Mouse (Mus musculus): ENCODE results near the gene Nelfb. TPM values are rescaled to one million over a fixed set of nuclear protein-coding genes. Genes with fewer than 3 reads are reported as not detected.
A peak's percentile ranks its signal among the peaks of the same experiment; 100 is the strongest.
"Not testable (repeated sequence)": the region's sequence is repeated elsewhere in the genome, so short reads cannot be mapped to it uniquely, and the experiment has no call there.

Nelfb gene
- total RNA-seq (2021): 10 to 100 TPM; 62.1 to 68.6 TPM
- long read RNA-seq, experiment 1, transcript Nelfb-201 (13 exons, 2,637 nt): major isoform, 123 of 167 reads
- long read RNA-seq, experiment 1, partial matches to known transcripts: 10 of 167 reads
- long read RNA-seq, experiment 1, other reads (novel, unspliced or antisense): 27 of 167 reads
- long read RNA-seq, experiment 2, transcript Nelfb-201 (13 exons, 2,637 nt): major isoform, 75 of 95 reads
- long read RNA-seq, experiment 2, partial matches to known transcripts: 2 of 95 reads
- long read RNA-seq, experiment 2, other reads (novel, unspliced or antisense): 14 of 95 reads

DNA sequence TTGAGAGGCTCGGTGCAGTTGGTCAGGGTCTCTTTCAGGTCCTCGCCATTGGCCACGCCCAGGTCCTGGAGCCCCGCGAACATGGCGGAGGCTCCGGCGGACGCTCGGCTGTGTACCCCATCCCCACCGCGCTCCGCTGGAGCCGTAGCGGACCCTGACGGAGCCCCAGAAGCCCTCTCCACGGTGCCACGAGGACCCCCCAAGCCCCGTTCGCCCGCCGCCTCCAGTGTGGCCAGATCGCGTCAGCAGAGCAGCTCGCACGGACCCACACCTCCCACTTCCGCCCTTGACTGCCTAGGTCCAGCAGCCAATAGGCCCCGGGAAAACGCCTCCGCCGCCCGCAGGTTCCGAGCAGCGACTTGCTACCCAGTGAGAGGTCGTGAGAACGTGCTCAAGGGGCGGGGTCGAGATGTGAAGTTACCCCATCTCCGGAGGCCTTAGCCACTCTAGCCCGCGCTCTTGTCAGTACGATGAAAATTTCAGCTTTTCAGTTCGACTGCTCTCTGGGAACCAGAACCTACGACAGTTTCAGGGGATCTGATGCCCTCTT lies at the start of gene Nelfb:
Gene Nelfb, minus strand, starts transcription at position 369 of the 550 bp plus-strand sequence.
- peak; percentile 76 to 88 for DNase-seq (ENCODE audit: low spot score in 2 of 2)

DNA sequence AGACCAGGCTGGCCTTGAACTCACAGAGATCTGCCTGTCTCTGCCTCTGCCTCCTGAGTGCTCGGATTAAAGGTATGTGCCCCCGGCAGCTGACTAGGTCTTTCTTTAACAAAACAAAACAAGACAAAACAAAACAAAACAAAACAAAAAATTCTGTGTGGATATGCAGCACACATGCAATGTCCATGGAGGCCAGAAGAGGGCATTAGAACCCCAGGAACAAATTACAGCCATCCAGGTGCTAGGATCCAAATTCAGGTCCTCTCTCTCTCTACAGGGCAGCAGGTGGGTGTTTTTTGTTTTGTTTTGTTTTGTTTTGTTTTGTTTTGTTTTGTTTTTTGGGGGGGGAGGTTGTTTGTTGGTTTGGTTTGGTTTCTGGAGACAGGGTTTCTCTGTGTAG lies 47.6 kb upstream of the Nelfb start:
- no peak for DNase-seq (ENCODE audit: low spot score in 2 of 2)

DNA sequence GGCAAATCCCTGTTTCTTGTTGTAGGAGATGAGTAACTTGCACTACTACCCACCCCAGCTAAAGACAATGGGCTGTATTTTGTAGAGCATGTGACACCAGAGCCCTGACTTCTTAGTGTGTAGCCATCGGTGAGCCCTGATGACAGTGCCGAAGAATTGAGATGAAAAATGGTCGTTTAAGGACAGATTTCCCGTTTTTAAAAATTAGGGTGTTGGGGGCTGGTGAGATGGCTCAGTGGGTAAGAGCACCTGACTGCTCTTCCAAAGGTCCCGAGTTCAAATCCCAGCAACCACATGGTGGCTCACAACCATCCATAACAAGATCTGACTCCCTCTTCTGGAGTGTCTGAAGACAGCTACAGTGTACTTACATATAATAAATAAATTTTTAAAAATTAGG lies 46.0 kb upstream of the Nelfb start:
- not testable (repeated sequence) for DNase-seq (ENCODE audit: low spot score in 2 of 2)

DNA sequence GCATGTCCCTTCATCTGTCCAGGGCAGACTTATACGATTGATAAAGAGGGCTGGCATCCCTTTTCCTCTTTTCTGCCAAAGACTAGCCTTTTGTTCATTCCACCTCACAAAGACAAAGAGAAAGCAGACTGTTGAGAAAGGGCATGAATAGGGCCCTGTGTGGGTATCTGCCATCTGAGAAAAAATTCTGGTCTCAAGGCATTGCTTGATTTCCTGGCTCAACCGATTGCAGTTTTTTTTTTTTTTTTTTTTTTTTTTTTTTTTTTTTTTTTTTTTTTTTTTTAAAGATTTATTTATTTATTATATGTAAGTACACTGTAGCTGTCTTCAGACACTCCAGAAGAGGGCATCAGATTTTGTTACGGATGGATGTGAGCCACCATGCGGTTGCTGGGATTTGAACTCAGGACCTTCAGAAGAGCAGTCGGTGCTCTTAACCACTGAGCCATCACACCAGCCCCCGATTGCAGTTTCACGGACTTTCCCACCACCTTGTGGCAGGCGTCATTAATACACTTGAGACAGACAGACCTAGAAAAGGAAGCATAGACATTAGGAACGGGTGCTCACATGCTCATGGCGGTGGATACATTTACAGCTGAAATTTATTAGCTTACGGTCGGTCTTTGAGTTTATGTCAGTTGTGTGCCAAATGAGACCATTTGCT lies 45.3 kb upstream of the Nelfb start:
- DNase-seq (ENCODE audit: low spot score in 2 of 2): not testable (repeated sequence)

DNA sequence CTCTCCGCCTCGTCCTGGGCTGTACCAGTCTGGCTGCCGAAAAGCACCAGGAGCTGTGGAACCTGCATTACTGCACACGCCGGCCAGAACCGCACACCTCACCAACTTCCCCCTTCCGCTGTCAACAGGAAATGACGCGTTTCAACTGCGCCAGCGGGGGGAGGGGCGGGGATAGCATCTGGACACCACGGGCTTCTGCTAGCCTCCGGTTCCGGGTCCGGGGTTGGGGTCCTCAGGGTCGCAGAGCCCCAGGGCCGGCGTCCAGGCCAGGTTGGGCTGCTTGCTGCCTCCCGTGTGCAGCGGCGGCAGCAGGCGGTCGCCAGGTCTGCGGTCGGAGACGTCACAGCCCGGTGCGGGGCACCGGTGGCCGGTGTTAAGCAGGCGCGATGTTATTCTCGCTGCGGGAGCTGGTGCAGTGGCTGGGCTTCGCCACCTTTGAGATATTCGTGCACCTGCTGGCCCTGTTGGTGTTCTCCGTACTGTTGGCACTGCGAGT lies 44.0 kb upstream of the Nelfb start, which contains the start of gene Tmem203:
Gene Tmem203, plus strand, starts transcription at position 156 of the 496 bp plus-strand sequence.
- peak; percentile 89 for DNase-seq (ENCODE audit: low spot score in 2 of 2)

DNA sequence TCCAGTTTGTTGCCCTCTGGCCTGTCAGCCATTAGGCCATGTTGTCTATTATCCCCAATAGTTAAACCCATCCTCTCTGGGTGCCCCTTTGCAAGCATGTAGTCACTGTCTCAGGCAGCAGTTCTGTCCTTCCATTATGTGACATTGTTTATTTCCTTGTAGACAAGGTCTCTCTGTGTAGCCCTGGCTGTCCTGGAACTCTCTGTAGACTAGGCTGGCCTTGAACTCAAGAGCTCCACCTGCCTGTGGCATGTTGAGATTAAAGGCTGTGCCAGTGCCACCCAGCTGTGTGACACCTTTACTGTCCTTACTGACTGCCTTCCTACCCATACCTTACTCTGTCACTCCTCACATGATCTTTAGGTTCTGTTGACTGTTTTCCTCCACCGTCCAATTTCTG lies 41.0 kb upstream of the Nelfb start:
- DNase-seq (ENCODE audit: low spot score in 2 of 2): no peak

DNA sequence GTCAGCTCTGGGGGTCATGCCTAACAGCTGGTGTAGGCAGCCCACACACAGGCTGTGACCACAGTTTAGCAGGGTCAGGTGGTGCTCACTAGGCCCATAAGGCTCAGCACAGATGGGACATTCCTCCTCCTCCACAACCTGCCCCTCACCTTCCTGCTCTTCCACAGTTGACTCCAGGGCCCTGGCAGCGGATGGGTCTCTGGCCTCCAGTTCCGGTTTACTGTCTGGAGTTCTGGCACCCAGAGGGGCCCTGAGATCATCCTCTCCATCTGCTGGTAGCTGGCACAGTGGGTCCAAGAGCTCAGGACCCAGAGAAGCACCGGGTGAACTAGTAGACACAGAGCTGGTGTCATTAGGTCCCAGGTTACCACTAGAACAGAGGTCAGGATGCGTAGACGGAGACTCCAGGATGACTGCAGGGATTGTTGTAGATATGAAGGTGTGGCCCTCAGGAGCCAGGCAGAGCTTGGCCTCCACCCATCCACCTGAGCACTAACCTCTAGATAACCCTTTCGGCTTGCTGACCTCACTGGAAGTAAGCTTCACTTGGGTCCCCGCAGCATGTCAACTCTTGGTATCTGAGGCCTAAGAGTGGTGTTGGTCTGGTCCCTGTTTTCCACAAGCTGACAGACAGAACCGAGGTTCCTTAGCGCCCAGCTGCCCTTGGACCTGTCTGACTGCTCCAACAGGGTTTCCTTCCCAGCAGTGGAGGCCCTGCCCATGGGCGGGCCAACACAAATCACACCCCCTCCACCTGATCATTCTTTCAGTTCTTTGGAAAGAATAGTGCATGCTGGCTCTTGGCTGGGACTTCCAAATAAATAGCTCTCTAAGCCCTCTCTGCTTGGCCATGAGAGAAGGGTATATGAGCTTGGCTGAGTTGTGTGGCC lies 35.1 kb upstream of the Nelfb start, which contains the start of gene AL732309.1:
Gene AL732309.1, minus strand, starts transcription at position 681 of the 890 bp plus-strand sequence.
- no peak for DNase-seq (ENCODE audit: low spot score in 2 of 2)

DNA sequence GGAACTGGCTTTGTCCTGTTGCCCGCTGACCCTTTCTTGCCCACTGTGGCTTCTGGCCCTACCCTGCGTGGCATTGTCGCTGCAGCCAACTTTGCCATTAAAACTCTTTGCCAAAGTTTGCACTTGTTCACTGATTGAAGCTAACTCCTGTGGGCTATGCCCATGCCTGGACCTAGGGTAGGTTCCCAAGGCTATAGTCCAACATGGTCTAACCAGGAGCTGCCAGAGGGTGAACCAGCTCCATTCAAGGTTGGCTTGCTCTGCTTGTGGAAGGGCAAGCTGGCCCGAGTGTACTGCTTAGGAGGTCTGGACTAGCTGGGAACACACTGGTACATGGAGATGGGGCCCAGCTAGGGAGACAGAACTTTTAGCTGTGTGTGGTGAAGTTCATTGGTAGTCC lies 32.9 kb upstream of the Nelfb start:
- no peak for DNase-seq (ENCODE audit: low spot score in 2 of 2)

DNA sequence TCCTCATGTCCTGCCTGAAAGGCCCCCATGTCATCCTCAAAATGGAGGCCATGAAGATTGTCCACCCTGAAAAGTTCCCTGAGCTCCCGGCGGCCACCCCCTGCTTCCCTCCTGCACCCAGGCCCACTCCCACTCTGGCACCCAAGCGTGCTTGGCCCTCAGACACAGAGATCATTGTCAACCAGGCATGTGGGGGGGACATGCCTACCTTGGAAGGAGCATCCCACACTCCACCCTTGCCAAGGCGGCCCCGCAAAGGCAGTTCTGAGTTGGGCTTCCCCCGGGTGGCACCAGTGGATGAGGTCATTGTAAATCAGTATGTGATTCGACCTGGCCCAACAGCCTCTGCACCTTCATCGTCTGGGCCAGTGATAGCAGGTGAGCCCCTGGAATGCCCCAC lies 32.1 kb upstream of the Nelfb start:
- no peak for DNase-seq (ENCODE audit: low spot score in 2 of 2)

DNA sequence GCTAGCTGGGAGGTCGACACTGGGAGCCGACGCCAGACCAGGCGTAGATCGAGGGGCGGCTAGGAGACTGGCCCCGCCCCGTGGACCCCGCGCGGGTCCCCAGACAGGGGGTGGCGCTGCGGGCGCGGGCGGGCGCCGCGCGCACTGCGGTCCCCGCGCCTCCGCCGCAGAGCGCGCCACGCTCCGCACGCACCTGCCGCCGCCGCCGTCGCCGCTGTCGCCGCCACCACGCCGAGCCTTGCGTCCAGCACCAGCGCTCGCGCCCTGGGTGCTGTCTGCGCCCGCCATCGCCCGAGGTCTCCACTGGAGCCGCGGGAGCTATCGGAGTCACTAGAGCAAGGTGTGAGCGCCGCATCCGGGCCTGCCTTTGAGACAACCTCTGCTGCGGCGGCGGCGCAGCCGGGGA lies 30.8 kb upstream of the Nelfb start, which contains the start of the genes Rnf208 and Cysrt1:
Gene Rnf208, plus strand, starts transcription at position 155 of the 406 bp plus-strand sequence.
Gene Cysrt1, minus strand, starts transcription at position 352 of the 406 bp plus-strand sequence.
- DNase-seq (ENCODE audit: low spot score in 2 of 2): peak; percentile 45 to 62

DNA sequence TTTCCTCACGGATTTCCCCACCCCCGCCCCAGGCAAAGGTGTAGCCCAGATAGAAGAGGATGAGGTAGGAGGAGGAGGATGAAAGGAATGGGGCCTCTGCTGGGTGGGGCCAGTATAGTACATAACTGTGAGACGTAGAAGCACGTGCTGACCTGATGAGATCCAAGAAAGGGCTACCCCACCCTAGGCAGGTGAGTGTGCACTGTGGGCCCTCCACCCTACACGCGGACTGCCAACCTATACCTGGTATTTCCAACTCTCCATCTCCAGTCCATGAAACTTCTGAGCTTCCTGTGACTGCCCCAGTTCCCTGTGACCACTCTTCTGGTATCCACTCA lies 30.1 kb upstream of the Nelfb start:
- DNase-seq (ENCODE audit: low spot score in 2 of 2): no peak

DNA sequence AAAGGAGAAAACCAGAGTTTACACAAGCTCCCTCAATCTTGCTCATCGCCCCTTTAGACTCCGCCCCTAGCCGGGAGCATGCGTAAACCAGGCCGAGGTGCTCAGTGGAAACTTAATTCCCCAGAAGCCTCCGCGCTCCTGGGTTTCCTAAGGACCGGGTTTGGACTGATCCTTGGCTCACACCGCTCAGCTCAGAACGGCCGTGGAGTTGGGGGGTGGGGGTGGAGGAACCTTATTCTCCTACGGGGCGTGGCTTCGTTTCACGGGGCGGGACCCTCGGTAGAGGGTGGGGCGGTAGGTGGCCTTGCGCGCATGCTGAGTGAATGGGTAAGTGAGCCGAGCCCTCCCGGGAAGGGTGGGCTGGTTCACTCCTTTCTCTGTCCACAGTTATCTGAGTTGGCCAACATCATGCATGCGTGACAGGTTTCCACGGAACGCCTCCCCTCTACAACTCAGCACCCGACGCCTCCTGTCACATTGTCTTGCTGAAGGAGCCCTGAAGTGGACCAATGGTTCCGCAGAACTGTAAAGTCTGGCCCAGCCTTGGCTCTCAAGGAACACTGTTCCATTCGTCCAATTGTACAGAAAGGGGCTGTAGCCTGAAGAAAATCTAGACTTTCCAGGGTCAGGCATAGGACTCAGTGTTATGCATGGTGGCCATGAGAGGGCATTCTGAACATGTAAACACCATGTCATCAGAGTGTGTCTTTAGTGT lies 29.6 kb upstream of the Nelfb start:
- DNase-seq (ENCODE audit: low spot score in 2 of 2): peak; percentile 69 to 75

DNA sequence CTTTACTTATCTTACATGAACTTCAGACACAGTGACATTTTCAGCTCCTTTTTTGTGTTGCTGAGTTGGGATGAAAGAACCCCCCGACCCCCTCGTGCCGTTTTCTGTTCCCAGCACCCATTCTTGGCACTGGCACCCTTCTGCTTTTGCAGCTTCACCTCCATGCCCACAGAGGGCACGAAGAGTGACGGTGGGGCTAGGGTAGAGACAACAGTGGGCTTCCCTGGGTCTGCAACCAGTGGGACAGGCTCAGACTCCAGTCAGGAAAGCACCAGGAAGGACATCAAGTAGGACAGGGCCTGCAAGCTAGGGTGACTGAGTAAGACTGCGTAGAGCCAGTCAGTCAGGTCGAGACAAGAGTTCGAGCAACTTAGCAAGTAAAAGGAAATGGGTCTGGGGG lies 29.0 kb upstream of the Nelfb start:
- no peak for DNase-seq (ENCODE audit: low spot score in 2 of 2)

DNA sequence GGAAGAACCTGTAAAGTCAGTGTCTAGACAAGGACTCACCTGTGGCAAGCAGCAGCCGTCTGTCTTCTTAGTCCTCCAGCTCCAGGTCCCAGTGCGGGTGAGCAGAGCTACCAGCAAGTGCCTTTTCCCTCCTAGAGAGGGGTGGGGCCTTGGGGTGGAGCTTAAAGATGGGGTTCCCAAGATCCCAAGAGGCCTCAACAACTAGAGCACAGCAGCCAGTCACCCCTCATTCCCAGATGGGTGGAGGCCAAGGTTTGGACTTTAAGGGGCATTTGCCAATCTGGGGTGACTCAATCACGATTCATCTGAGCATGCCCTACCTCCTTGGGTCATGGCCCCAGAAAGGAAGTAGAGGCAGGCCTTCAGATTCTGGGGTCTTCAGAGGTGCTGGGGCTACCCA lies 28.5 kb upstream of the Nelfb start:
- no peak for DNase-seq (ENCODE audit: low spot score in 2 of 2)

DNA sequence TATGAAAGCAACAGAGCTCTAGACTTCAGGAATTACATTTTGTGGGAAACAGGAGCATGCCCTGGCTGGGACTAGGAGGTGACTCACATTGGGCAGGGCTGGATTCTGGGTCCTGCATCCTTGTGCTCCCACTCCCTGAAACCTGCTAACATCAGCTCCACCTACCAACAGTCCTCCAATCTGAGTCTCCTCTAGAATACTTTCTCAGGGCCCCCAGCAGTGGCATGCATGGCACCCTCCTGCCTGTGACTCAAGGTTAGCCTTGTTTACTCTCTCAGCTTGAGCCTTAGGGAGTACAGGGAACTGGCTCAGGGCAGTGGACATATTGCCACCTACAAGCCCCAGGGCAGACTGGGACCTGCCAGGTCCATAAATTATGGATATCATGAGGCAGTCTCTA lies 26.8 kb upstream of the Nelfb start:
- DNase-seq (ENCODE audit: low spot score in 2 of 2): no peak

DNA sequence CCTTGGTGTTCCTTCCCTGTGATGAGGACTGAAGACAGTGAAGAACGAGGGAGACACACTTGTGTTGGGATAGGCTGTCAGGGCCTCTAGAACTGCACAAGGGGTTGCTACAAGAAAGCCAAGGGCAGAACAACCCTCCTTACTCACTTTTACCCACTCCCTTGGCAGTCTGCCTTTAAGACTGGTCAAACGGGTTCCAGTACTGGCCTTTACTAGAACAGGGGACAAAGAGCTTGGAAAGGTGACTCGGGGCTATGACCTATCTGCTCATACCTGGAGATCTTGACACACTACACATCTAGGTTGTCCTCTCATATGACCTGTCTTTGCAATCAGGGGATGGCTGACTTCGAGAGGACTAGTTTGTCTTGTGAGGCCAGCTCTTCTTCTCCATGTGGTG lies 26.2 kb upstream of the Nelfb start:
- no peak for DNase-seq (ENCODE audit: low spot score in 2 of 2)

DNA sequence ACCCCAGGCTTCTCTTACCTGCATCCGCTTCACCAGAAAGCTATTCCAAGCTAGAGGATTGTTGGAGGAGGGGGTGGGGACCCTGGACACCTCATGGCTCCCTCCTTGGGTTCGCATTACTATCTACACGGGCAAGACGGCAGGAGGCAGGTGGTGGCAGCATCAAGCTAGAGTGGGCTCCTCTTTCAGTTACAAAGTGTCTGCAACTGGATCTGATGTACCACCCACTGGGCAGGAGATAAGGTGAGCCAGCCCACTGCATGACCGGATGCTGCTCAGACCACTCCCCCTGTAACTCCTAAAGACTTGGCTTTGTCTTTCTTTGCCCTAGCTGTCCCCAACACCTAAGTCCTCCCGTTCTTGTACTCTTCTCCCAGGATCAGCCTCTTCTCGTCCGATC lies 25.3 kb upstream of the Nelfb start, which contains the start of gene Rnf224:
Gene Rnf224, minus strand, starts transcription at position 174 of the 400 bp plus-strand sequence.
- DNase-seq (ENCODE audit: low spot score in 2 of 2): no peak

DNA sequence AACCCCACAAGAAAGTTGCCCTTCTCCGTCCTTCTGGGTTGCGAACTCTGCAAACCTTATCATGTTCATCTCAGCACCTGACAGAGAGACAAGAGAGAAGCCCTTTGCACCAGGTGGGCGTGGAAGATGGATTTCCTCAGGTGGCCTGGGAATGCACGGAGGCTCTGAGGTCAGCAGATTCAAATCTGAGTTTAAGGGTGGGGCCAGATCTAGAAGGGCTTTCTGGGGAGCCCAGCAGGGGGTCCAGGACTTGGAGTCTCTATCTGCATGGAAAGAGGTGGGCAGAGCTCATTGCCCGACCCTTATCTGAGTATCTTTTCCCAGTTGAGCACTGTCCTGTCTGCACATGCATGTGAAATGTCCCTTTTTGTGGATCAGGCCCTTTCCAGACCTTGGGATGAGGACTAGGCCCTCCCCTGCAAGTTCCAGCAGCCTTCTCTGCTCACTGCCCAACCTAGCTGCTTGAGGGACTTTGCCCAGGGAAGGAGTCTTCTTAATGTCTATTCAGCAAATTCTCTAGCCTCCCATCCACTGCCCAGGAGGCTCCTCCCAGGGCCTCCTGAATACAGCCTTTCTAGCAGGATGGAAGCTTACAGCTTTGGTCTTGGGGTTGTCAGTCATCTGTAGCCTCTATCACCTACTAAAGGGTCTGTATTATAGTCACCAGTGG lies 23.4 kb upstream of the Nelfb start:
- no peak for DNase-seq (ENCODE audit: low spot score in 2 of 2)

DNA sequence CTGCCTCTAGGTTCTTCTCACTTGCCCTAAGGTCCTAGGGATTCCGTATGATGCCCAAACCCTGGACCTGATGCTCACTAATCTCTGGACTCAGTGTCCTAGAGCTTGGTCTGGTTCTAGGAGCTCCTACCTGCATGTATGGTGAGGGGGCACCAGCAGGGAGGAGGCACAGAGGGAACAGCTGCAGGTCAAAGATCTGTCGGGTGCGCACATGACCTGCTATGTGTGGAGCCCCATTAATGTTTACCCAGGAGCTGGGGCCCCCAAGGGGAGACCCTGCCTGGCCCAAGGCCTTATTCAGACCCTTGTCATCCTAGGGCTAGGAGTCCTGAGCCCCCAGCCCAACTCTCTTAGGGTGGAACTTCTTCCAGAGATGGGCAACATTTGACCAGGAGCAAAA lies 22.8 kb upstream of the Nelfb start, which contains the start of gene Slc34a3:
Gene Slc34a3, minus strand, starts transcription at position 315 of the 400 bp plus-strand sequence.
- no peak for DNase-seq (ENCODE audit: low spot score in 2 of 2)

DNA sequence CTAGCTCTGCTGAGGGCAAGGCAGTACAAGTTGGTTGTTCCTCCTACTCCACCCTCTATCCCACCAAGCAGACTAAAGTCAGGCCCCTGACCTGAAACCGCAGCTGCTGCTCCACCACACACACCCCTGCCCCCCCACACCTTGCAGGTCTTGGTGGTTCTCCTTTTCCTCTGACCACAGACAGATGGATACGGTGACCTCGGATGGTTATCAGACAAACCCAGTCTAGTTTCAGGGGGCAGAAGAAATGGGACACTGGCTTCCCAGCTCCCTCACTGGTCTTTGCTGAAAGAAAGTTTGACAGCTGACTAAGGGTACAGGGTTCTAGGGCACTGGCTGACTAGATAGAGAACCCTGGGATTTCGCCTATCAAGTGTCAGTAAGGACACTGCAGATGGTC lies 22.1 kb upstream of the Nelfb start:
- DNase-seq (ENCODE audit: low spot score in 2 of 2): no peak
